Mouse (Mus musculus) MEL-GATA-1-ER (cell line): ENCODE data around the gene Mcrs1.
"Not testable (repeated sequence)": the region's sequence is repeated elsewhere in the genome, so short reads cannot be mapped to it uniquely, and the experiment has no call there.

Source experiments
- DNase-seq: peaks from one replicate; pipeline ENCODE4 v3.0.0-alpha.2; 2012; ENCODE audit warnings: low read depth; ENCODE audit errors: extremely low read depth

The Mcrs1 gene

GRCm38 (mm10) chr15:99251111-99251510 is 650 bp downstream of the Mcrs1 start:
- DNase-seq: not testable (repeated sequence)

GRCm38 (mm10) chr15:99249938-99250337 is 1.8 kb downstream of the Mcrs1 start:
- no peak for DNase-seq

- DNase-seq: no peak
These were observed 2.8 kb downstream of the Mcrs1 start for GRCm38 (mm10) chr15:99248972-99249371.

GRCm38 (mm10) chr15:99246736-99247135 is 5.0 kb downstream of the Mcrs1 start:
- DNase-seq: not testable (repeated sequence)

GRCm38 (mm10) chr15:99242045-99242444 is 9.7 kb downstream of the Mcrs1 start:
- DNase-seq: no peak

GRCm38 (mm10) chr15:99241249-99241648 is 10.5 kb downstream of the Mcrs1 start:
- DNase-seq: no peak

- DNase-seq: no peak
These were observed 11.6 kb downstream of the Mcrs1 start for GRCm38 (mm10) chr15:99240129-99240528.

- no peak for DNase-seq
These were observed 13.8 kb downstream of the Mcrs1 start for GRCm38 (mm10) chr15:99238006-99238405.

GRCm38 (mm10) chr15:99234326-99235010 is 17.3 kb downstream of the Mcrs1 start:
- DNase-seq: no peak

- DNase-seq: no peak
These were observed 18.0 kb downstream of the Mcrs1 start for GRCm38 (mm10) chr15:99233719-99234118.

- no peak for DNase-seq
These were observed 19.8 kb downstream of the Mcrs1 start for GRCm38 (mm10) chr15:99231998-99232397.

GRCm38 (mm10) chr15:99226090-99226489 is 25.7 kb downstream of the Mcrs1 start:
- DNase-seq: no peak

GRCm38 (mm10) chr15:99225081-99225810 is 26.5 kb downstream of the Mcrs1 start:
- DNase-seq: no peak

- DNase-seq: peak; percentile 67
These were observed 27.4 kb downstream of the Mcrs1 start, which contains the start of gene Kcnh3 for GRCm38 (mm10) chr15:99224208-99224911. Gene Kcnh3 (plus strand): TSS chr15:99224861.

- DNase-seq: peak; percentile 62
These were observed 28.1 kb downstream of the Mcrs1 start for GRCm38 (mm10) chr15:99223585-99224207.

GRCm38 (mm10) chr15:99222794-99223584 is 28.8 kb downstream of the Mcrs1 start:
- DNase-seq: no peak

- no peak for DNase-seq
These were observed 30.3 kb downstream of the Mcrs1 start for GRCm38 (mm10) chr15:99221315-99221952.

- DNase-seq: no peak
These were observed 34.1 kb downstream of the Mcrs1 start for GRCm38 (mm10) chr15:99217630-99218029.

- DNase-seq: no peak
These were observed 35.9 kb downstream of the Mcrs1 start for GRCm38 (mm10) chr15:99215741-99216463.

- DNase-seq: peak; percentile 61
These were observed 36.8 kb downstream of the Mcrs1 start for GRCm38 (mm10) chr15:99214941-99215340.
